Mouse (Mus musculus) frontal cortex, postnatal 36 days (tissue): ENCODE data around the gene Il6ra.

Experiments
- DNase-seq, 2 experiments: peaks; one replicate each; pipeline ENCODE4 v3.0.0; 2022; ENCODE audit warnings: low spot score in 2 of 2

Il6ra gene

GRCm38 (mm10) chr3:89912543-89913391, at the start of gene Il6ra:
Gene Il6ra (minus strand): TSS chr3:89913196.
- DNase-seq, result peak; percentile 74 to 76

- peak in 1 of 2 experiments; percentile 39 for DNase-seq
Observed at GRCm38 (mm10) chr3:89962059-89962750, 49.2 kb upstream of the Il6ra start.

GRCm38 (mm10) chr3:89961436-89961835, 48.4 kb upstream of the Il6ra start:
- no peak for DNase-seq

- peak; percentile 94 to 97 for DNase-seq
Observed at GRCm38 (mm10) chr3:89960469-89960868, 47.5 kb upstream of the Il6ra start.

GRCm38 (mm10) chr3:89959435-89959834, 46.4 kb upstream of the Il6ra start:
- peak in 1 of 2 experiments; percentile 72 for DNase-seq

- DNase-seq, result no peak
Observed at GRCm38 (mm10) chr3:89957880-89958279, 44.9 kb upstream of the Il6ra start.

GRCm38 (mm10) chr3:89956177-89956971, 43.4 kb upstream of the Il6ra start:
- no peak for DNase-seq

GRCm38 (mm10) chr3:89953420-89953819, 40.4 kb upstream of the Il6ra start:
- DNase-seq, result peak; percentile 68 to 83

- peak; percentile 75 to 79 for DNase-seq
Observed at GRCm38 (mm10) chr3:89948655-89949054, 35.7 kb upstream of the Il6ra start.

GRCm38 (mm10) chr3:89948021-89948420, 35.0 kb upstream of the Il6ra start:
- no peak for DNase-seq

- no peak for DNase-seq
Observed at GRCm38 (mm10) chr3:89945026-89945425, 32.0 kb upstream of the Il6ra start.

- DNase-seq, result no peak
Observed at GRCm38 (mm10) chr3:89942894-89943293, 29.9 kb upstream of the Il6ra start.

- DNase-seq, result no peak
Observed at GRCm38 (mm10) chr3:89936495-89936894, 23.5 kb upstream of the Il6ra start.

- DNase-seq, result no peak
Observed at GRCm38 (mm10) chr3:89932925-89933324, 19.9 kb upstream of the Il6ra start.

- no peak for DNase-seq
Observed at GRCm38 (mm10) chr3:89928956-89929355, 16.0 kb upstream of the Il6ra start.

- DNase-seq, result no peak
Observed at GRCm38 (mm10) chr3:89926440-89926839, 13.4 kb upstream of the Il6ra start.

- DNase-seq, result no peak
Observed at GRCm38 (mm10) chr3:89920711-89921110, 7.7 kb upstream of the Il6ra start.

- no peak for DNase-seq
Observed at GRCm38 (mm10) chr3:89917408-89917807, 4.4 kb upstream of the Il6ra start.

- DNase-seq, result no peak
Observed at GRCm38 (mm10) chr3:89916622-89917021, 3.6 kb upstream of the Il6ra start.

- DNase-seq, result no peak
Observed at GRCm38 (mm10) chr3:89914700-89915099, 1.7 kb upstream of the Il6ra start.

GRCm38 (mm10) chr3:89912108-89912542, 871 bp downstream of the Il6ra start:
- DNase-seq, result no peak

GRCm38 (mm10) chr3:89911207-89911606, 1.8 kb downstream of the Il6ra start:
- peak; percentile 8 to 9 for DNase-seq
